Mouse (Mus musculus) midbrain, embryonic 14.5 days (tissue): Measurements from ENCODE around the gene Actg1. TPM values are rescaled to one million over a fixed set of nuclear protein-coding genes. Genes with fewer than 3 reads are reported as not detected.
A peak's percentile ranks its signal among the peaks of the same experiment; 100 is the strongest.

Experiments
- ATAC-seq: fragments of 200-750 bp; cut with Nextera tagmentation; 2 replicates; pipeline ENCODE4 v1.8.0; 2017; ENCODE audit warnings: moderate number of reproducible peaks, moderate library complexity; ENCODE audit not compliant: low FRiP score, low TSS enrichment
- DNase-seq: peaks from one replicate; pipeline ENCODE4 v3.0.0-alpha.2; 2015
- H3K27ac ChIP-seq: fragments of 300-500 bp; sonication (generic); replicated peaks from 2 replicates; pipeline ENCODE4 v1.5.1; 2014; ENCODE audit warnings: mild to moderate bottlenecking, low read depth, low read length, moderate library complexity
- H3K27me3 ChIP-seq: fragments of 300-500 bp; sonication (generic); 2 replicates; pipeline ENCODE4 v1.6.1; 2014; ENCODE audit warnings: low read length, control low read depth, mixed read lengths; ENCODE audit not compliant: control insufficient read depth, insufficient read depth
- H3K36me3 ChIP-seq: fragments of 300-500 bp; sonication (generic); 2 replicates; pipeline ENCODE4 v1.6.1; 2014; ENCODE audit warnings: low read length, control low read depth; ENCODE audit not compliant: control insufficient read depth, insufficient read depth
- H3K4me1 ChIP-seq: fragments of 300-500 bp; sonication (generic); 2 replicates; pipeline ENCODE4 v1.6.1; 2014; ENCODE audit warnings: mild to moderate bottlenecking, antibody characterized with exemption, low read length, control low read depth; ENCODE audit not compliant: control insufficient read depth, insufficient read depth
- H3K4me2 ChIP-seq: fragments of 300-500 bp; sonication (generic); 2 replicates; pipeline ENCODE4 v1.6.1; 2014; ENCODE audit warnings: mild to moderate bottlenecking, low read length, moderate library complexity
- H3K4me3 ChIP-seq: fragments of 300-500 bp; sonication (generic); replicated peaks from 2 replicates; pipeline ENCODE4 v1.5.1; 2014; ENCODE audit warnings: low read depth, low read length
- H3K9ac ChIP-seq: fragments of 300-500 bp; sonication (generic); replicated peaks from 2 replicates; pipeline ENCODE4 v1.6.1; 2014; ENCODE audit warnings: mild to moderate bottlenecking, low read length, moderate library complexity
- H3K9me3 ChIP-seq: fragments of 300-500 bp; sonication (generic); 2 replicates; pipeline ENCODE4 v1.6.1; 2016; ENCODE audit warnings: low read length, control low read depth, mixed read lengths; ENCODE audit not compliant: control insufficient read depth
- WGBS: fragments of 180-500 bp; shearing (Covaris S2); extraction: QIAGEN DNeasy Blood & Tissue Kit; methylation state at CpG from one replicate; pipeline ENCODE4 v1.1.7; 2014; 5-methylcytosine and 5-hydroxymethylcytosine counted together
- polyA plus RNA-seq: library from polyadenylated mRNA; unstranded; fragments of >200 nt; fragmentation: Nextera tagmentation; extraction: Ambion mirVana; gene quantifications from 2 replicates; pipeline ENCODE4 v1.2.1, GENCODE M21; 2014

Gene Actg1
- polyA plus RNA-seq, 1 experiment from 2014 or later, result 4,502 TPM

GRCm38 (mm10) chr11:120344310-120344920, 3.9 kb downstream of the Actg1 start:
- Histone ChIP-seq H3K4me1 (peaks cover 9% of the 10 kb centered on the region), H3K9ac (no peak overlapping the region; the same call in 1 of the 2 replicates), H3K27ac (0 out of 2 replicates have a peak overlapping the region, but pooled peaks have one; percentile 37), H3K4me3 (peak overlapping the region; percentile 41), H3K4me2 (peak overlapping the region; percentile 86), H3K9me3 (no peaks in the 10 kb centered on the region), H3K36me3 (peaks cover 28% of the 10 kb centered on the region), H3K27me3 (no peaks in the 10 kb centered on the region)
- DNase-seq (no peak), ATAC-seq (no peak)
- WGBS, result 59% methylated on average over 5 of the region's 5 CpGs

DNA sequence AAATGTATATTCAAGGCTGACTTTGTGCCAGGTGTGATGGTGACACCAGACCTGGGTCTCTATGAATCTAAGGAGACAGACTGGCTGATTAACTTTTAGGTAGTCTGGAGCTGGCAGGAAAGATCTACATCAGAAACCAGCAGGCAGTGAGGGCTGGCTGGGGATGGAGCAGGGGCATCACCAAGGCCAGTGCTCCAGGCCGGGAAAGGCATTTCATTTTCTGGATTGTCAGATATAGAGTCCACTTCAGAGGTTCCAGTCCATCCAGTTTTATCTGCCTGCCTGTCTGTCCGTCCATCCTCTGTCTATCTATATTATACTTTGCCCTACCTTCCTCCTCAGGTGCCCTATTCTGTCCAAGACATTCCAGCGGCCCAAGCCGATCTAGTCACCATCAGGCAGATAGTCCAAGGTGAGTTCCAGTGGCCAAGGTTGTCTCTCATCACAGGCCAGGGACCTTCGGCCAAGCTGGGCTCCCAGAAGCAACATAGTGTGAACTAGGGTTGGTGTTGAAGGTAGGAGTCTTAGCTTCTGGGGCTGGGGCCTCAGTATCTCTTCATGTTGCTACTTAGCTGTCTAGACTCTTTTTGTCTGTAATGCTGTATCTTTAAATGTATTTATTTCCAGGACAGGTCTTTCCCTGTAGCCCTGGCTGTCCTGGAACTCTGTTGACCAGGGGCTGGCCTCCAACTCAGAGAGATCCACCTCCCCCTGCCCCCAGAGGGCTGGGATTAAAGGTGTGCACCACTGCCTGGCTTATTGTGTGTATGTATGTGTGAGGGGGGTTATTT, 4.6 kb downstream of the Actg1 start:
- DNase-seq (no peak), ATAC-seq (no peak)
- H3K4me2 ChIP-seq, result peak overlapping the region; percentile 86
- 76% methylated on average over 5 of the region's 5 CpGs for WGBS
- H3K4me3 ChIP-seq, result no peak overlapping the region
- no peaks in the 10 kb centered on the region for H3K27me3 ChIP-seq
- H3K36me3 ChIP-seq, result peaks cover 28% of the 10 kb centered on the region
- no peak overlapping the region for H3K9ac ChIP-seq
- H3K27ac ChIP-seq, result 0 out of 2 replicates have a peak overlapping the region, but pooled peaks have one; percentile 37
- peaks cover 5% of the 10 kb centered on the region; the same call in 1 of the 2 replicates for H3K4me1 ChIP-seq
- H3K9me3 ChIP-seq, result no peaks in the 10 kb centered on the region

GRCm38 (mm10) chr11:120342656-120343160, 5.6 kb downstream of the Actg1 start:
- no peak overlapping the region for H3K27ac ChIP-seq
- H3K4me3 ChIP-seq, result no peak overlapping the region
- ATAC-seq, result no peak
- H3K4me1 ChIP-seq, result peaks cover 5% of the 10 kb centered on the region; the same call in 1 of the 2 replicates
- 91% methylated on average over 5 of the region's 5 CpGs for WGBS
- no peaks in the 10 kb centered on the region for H3K9me3 ChIP-seq
- no peak overlapping the region for H3K9ac ChIP-seq
- H3K27me3 ChIP-seq, result no peaks in the 10 kb centered on the region
- H3K36me3 ChIP-seq, result peaks cover 28% of the 10 kb centered on the region
- H3K4me2 ChIP-seq, result no peak overlapping the region
- DNase-seq, result no peak

- H3K4me3 ChIP-seq, result no peak overlapping the region
- DNase-seq, result no peak
- WGBS, result 91% methylated on average over 4 of the region's 4 CpGs
Observed at GRCm38 (mm10) chr11:120341661-120342060, 6.7 kb downstream of the Actg1 start.

DNA sequence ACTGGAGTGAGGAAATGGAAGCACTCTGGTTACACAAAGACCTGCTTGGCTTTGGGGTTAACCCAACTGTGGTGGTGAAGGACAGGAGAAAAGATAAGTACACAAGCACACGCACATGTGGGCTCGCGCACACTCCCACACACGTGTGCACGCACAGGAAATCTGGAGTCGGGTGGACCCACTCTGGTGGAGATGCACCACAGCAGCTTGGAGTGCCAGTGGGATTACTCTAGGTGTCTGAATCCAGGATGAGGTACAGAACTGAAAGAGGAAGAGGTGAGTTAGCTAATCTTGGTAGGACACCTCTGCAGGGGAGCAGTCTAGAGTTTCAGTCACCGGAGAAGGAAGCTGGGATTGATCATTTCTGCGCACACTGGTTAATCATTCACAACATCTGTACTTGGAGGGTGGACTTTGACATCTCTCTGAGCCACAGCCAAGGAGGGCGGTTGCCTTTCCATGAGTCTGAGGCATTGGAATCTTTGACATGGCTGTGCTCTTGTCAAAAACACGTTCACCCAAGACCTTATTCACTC, 8.3 kb downstream of the Actg1 start:
- Histone ChIP-seq H3K4me1 (peaks cover 2% of the 10 kb centered on the region; the same call in 1 of the 2 replicates), H3K27ac (no peak overlapping the region), H3K4me2 (no peak overlapping the region), H3K9ac (no peak overlapping the region), H3K9me3 (no peaks in the 10 kb centered on the region), H3K4me3 (no peak overlapping the region), H3K36me3 (peaks cover 14% of the 10 kb centered on the region), H3K27me3 (no peaks in the 10 kb centered on the region)
- 92% methylated on average over 10 of the region's 10 CpGs for WGBS
- ATAC-seq (no peak), DNase-seq (no peak)

More at GRCm38 (mm10) chr11:120341661-120342060, 6.7 kb downstream of the Actg1 start:
- H3K27me3 ChIP-seq, result no peaks in the 10 kb centered on the region
- no peak overlapping the region for H3K4me2 ChIP-seq
- H3K9ac ChIP-seq, result no peak overlapping the region
- H3K9me3 ChIP-seq, result no peaks in the 10 kb centered on the region
- peaks cover 5% of the 10 kb centered on the region; the same call in 1 of the 2 replicates for H3K4me1 ChIP-seq
- ATAC-seq, result no peak
- H3K36me3 ChIP-seq, result peaks cover 23% of the 10 kb centered on the region
- no peak overlapping the region for H3K27ac ChIP-seq

GRCm38 (mm10) chr11:120338786-120339185, 9.6 kb downstream of the Actg1 start:
- no peak overlapping the region for H3K9ac ChIP-seq
- peaks cover under 1% of the 10 kb centered on the region; the same call in 1 of the 2 replicates for H3K36me3 ChIP-seq
- H3K4me3 ChIP-seq, result no peak overlapping the region
- no peak overlapping the region for H3K4me2 ChIP-seq
- no peak overlapping the region for H3K27ac ChIP-seq
- no peaks in the 10 kb centered on the region for H3K9me3 ChIP-seq
- ATAC-seq (no peak), DNase-seq (no peak)
- no peaks in the 10 kb centered on the region for H3K27me3 ChIP-seq
- no peaks in the 10 kb centered on the region for H3K4me1 ChIP-seq
- WGBS, result 70% methylated on average over 3 of the region's 3 CpGs

- Histone ChIP-seq H3K9me3 (no peaks in the 10 kb centered on the region), H3K9ac (no peak overlapping the region), H3K4me3 (no peak overlapping the region), H3K4me2 (no peak overlapping the region), H3K4me1 (no peaks in the 10 kb centered on the region), H3K27me3 (no peaks in the 10 kb centered on the region), H3K27ac (no peak overlapping the region), H3K36me3 (no peaks in the 10 kb centered on the region)
- WGBS, result 27% methylated on average over 2 of the region's 2 CpGs
- no peak for DNase-seq
- no peak for ATAC-seq
Observed at GRCm38 (mm10) chr11:120337447-120337846, 10.9 kb downstream of the Actg1 start.

- DNase-seq (no peak), ATAC-seq (no peak)
- Histone ChIP-seq H3K36me3 (no peaks in the 10 kb centered on the region), H3K27ac (no peak overlapping the region), H3K9ac (no peak overlapping the region), H3K4me3 (no peak overlapping the region), H3K4me2 (no peak overlapping the region), H3K27me3 (no peaks in the 10 kb centered on the region), H3K4me1 (no peaks in the 10 kb centered on the region), H3K9me3 (no peaks in the 10 kb centered on the region)
- WGBS, result 86% methylated on average over 6 of the region's 6 CpGs
Observed at GRCm38 (mm10) chr11:120335431-120336021, 12.8 kb downstream of the Actg1 start.
